Mouse (Mus musculus) E14TG2a.4 (cell line): ENCODE measurements around the gene Gm340.

Source experiments
- CTCF ChIP-seq: conservative IDR thresholded peaks from 2 replicates; pipeline ENCODE4 v1.5.1; 2014; ENCODE audit warnings: low read length
- NANOG ChIP-seq: IDR thresholded peaks from 2 replicates; pipeline ENCODE4 v1.6.1; 2014; ENCODE audit warnings: borderline replicate concordance, low read length, mixed read lengths
- POU5F1 ChIP-seq: IDR thresholded peaks from 2 replicates; pipeline ENCODE4 v1.6.1; 2014; ENCODE audit warnings: low read length, borderline replicate concordance

DNA sequence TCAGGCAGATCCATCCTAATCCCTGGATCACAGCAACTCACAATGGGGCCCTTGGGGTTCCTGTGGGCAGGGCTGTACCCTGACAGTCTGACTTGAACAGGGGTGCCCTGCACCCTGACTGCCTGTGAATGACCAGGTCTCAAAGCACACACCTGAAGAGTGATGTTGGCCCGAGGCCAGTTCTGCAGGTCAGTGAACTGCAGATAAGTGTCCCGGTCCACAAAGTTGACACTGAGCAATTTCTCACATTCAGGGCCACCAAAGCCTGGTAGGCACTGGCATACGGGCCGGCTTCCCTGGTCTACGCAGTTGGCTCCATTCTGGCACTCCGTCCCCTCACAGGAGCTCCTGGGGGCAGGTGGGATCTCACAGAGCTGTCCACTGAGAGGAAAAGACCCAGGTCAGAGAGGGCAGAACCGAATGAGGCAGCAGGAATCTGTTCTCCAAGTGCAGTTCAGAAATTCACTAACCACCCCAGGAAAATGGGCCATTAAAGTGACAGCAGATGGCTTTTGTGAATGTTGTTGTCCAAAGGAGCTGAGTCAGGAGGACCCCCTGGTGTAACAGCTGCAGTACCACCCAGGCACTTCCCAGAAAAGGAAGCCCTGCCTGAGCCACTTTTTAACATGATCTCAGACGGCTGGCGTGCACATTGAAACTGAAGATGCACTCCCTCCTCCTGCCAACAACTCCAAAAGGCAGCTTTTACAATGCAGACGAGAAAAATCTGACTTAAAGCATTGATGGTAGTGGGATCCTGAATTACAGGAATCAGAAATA is 24.2 kb downstream of the Gm340 start:
- TF ChIP-seq CTCF (no peak), NANOG (no peak), POU5F1 (no peak)
